Mouse (Mus musculus) heart, embryonic 11.5 days (tissue): Measurements from ENCODE around the gene Zfp1. TPM values are rescaled to one million over a fixed set of nuclear protein-coding genes. Genes with fewer than 3 reads are reported as not detected.

Source experiments
- ATAC-seq: fragments of 200-750 bp; cut with Nextera tagmentation; replicated peaks from 2 replicates; pipeline ENCODE4 v1.8.0; 2017; ENCODE audit warnings: moderate library complexity; ENCODE audit not compliant: insufficient number of reproducible peaks, low FRiP score, low TSS enrichment
- H3K27ac ChIP-seq: fragments of 300-500 bp; sonication (generic); 2 replicates; pipeline ENCODE4 v1.5.1; 2014; ENCODE audit warnings: mild to moderate bottlenecking, low read depth, low read length
- H3K27me3 ChIP-seq: fragments of 300-500 bp; sonication (generic); 2 replicates; pipeline ENCODE4 v1.6.1; 2014; ENCODE audit warnings: mild to moderate bottlenecking, low read length, mixed read lengths; ENCODE audit not compliant: control insufficient read depth, insufficient read depth
- H3K36me3 ChIP-seq: fragments of 300-500 bp; sonication (generic); 2 replicates; pipeline ENCODE4 v1.6.1; 2014; ENCODE audit warnings: mild to moderate bottlenecking, low read length, moderate library complexity, mixed read lengths; ENCODE audit not compliant: control insufficient read depth, insufficient read depth
- H3K4me1 ChIP-seq: fragments of 300-500 bp; sonication (generic); 2 replicates; pipeline ENCODE4 v1.6.1; 2014; ENCODE audit warnings: low read length; ENCODE audit not compliant: control insufficient read depth, insufficient read depth
- H3K4me2 ChIP-seq: fragments of 300-500 bp; sonication (generic); 2 replicates; pipeline ENCODE4 v1.6.1; 2014; ENCODE audit warnings: mild to moderate bottlenecking, moderate library complexity
- H3K4me3 ChIP-seq: fragments of 300-500 bp; sonication (generic); 2 replicates; pipeline ENCODE4 v1.5.1; 2014; ENCODE audit warnings: low read depth, low read length
- H3K9ac ChIP-seq: fragments of 300-500 bp; sonication (generic); 2 replicates; pipeline ENCODE4 v1.6.1; 2014; ENCODE audit warnings: mild to moderate bottlenecking, low read depth, low read length, moderate library complexity
- H3K9me3 ChIP-seq: fragments of 300-500 bp; sonication (generic); replicated peaks from 2 replicates; pipeline ENCODE4 v1.6.1; 2016; ENCODE audit warnings: low read length; ENCODE audit not compliant: control insufficient read depth
- WGBS: fragments of 180-500 bp; shearing (Covaris S2); extraction: QIAGEN DNeasy Blood & Tissue Kit; methylation state at CpG from one replicate; pipeline ENCODE4 v1.1.7; 2014; ENCODE audit not compliant: insufficient replicate concordance; 5-methylcytosine and 5-hydroxymethylcytosine counted together
- polyA plus RNA-seq: library from polyadenylated mRNA; unstranded; fragments of >200 nt; fragmentation: Nextera tagmentation; extraction: Ambion mirVana; gene quantifications from 2 replicates; pipeline ENCODE4 v1.2.1, GENCODE M21; 2014

Zfp1 gene
- polyA plus RNA-seq, 1 experiment from 2014 or later: 16.5 TPM

GRCm38 (mm10) chr8:111662473-111662872 lies 19.3 kb downstream of the Zfp1 start:
- Histone ChIP-seq H3K4me3 (no peak overlapping the region), H3K9ac (no peak overlapping the region)

GRCm38 (mm10) chr8:111666751-111667150 lies 23.6 kb downstream of the Zfp1 start:
- 0 out of 2 replicates have a peak, but pooled peaks cover 2% of the 10 kb centered on the region for H3K9me3 ChIP-seq
- no peak overlapping the region for H3K4me3 ChIP-seq
- ATAC-seq: no peak
- no peaks in the 10 kb centered on the region for H3K27me3 ChIP-seq
- 88% methylated on average over 2 of the region's 2 CpGs for WGBS
- H3K27ac ChIP-seq: no peak overlapping the region
- no peak overlapping the region for H3K9ac ChIP-seq
- no peaks in the 10 kb centered on the region for H3K4me1 ChIP-seq
- peaks cover 17% of the 10 kb centered on the region for H3K36me3 ChIP-seq
- no peak overlapping the region for H3K4me2 ChIP-seq

More at GRCm38 (mm10) chr8:111662473-111662872, 19.3 kb downstream of the Zfp1 start:
- H3K4me2 ChIP-seq: no peak overlapping the region
- 86% methylated on average over 3 of the region's 3 CpGs for WGBS
- ATAC-seq: no peak
- no peak overlapping the region for H3K27ac ChIP-seq
- no peaks in the 10 kb centered on the region; the same call in 1 of the 2 replicates for H3K36me3 ChIP-seq
- H3K27me3 ChIP-seq: no peaks in the 10 kb centered on the region
- peaks cover 14% of the 10 kb centered on the region for H3K4me1 ChIP-seq
- no peaks in the 10 kb centered on the region for H3K9me3 ChIP-seq

- H3K9me3 ChIP-seq: 0 out of 2 replicates have a peak, but pooled peaks cover 4% of the 10 kb centered on the region
- no peak overlapping the region for H3K9ac ChIP-seq
- H3K4me3 ChIP-seq: no peak overlapping the region
- H3K27me3 ChIP-seq: 0 out of 2 replicates have a peak, but pooled peaks cover 2% of the 10 kb centered on the region
- no peak overlapping the region for H3K4me2 ChIP-seq
- H3K36me3 ChIP-seq: peaks cover 3% of the 10 kb centered on the region; the same call in 1 of the 2 replicates
- 76% methylated on average over 8 of the region's 8 CpGs for WGBS
- no peak for ATAC-seq
- H3K27ac ChIP-seq: no peak overlapping the region
- no peaks in the 10 kb centered on the region for H3K4me1 ChIP-seq
Observed at GRCm38 (mm10) chr8:111676237-111676636, 33.0 kb downstream of the Zfp1 start.

- no peak overlapping the region for H3K9ac ChIP-seq
- no peak overlapping the region for H3K4me2 ChIP-seq
- no peak for ATAC-seq
- 20% methylated on average over 3 of the region's 3 CpGs for WGBS
- no peak overlapping the region for H3K4me3 ChIP-seq
- 0 out of 2 replicates have a peak, but pooled peaks cover 4% of the 10 kb centered on the region for H3K9me3 ChIP-seq
- no peaks in the 10 kb centered on the region for H3K36me3 ChIP-seq
- no peaks in the 10 kb centered on the region for H3K4me1 ChIP-seq
- no peak overlapping the region for H3K27ac ChIP-seq
- 0 out of 2 replicates have a peak, but pooled peaks cover 2% of the 10 kb centered on the region for H3K27me3 ChIP-seq
Observed at GRCm38 (mm10) chr8:111678111-111678510, 34.9 kb downstream of the Zfp1 start.

- no peak overlapping the region for H3K4me3 ChIP-seq
- WGBS: 88% methylated on average over 7 of the region's 7 CpGs
Observed at GRCm38 (mm10) chr8:111678848-111679247, 35.6 kb downstream of the Zfp1 start.

GRCm38 (mm10) chr8:111680423-111681028 lies 37.3 kb downstream of the Zfp1 start:
- Histone ChIP-seq H3K4me3 (no peak overlapping the region), H3K4me2 (0 out of 2 replicates have a peak overlapping the region, but pooled peaks have one; percentile 5), H3K4me1 (no peaks in the 10 kb centered on the region), H3K27ac (no peak overlapping the region), H3K9ac (no peak overlapping the region), H3K36me3 (no peaks in the 10 kb centered on the region), H3K9me3 (0 out of 2 replicates have a peak, but pooled peaks cover 4% of the 10 kb centered on the region), H3K27me3 (0 out of 2 replicates have a peak, but pooled peaks cover 2% of the 10 kb centered on the region)
- 29% methylated on average over 17 of the region's 17 CpGs for WGBS
- no peak for ATAC-seq

More at GRCm38 (mm10) chr8:111678848-111679247, 35.6 kb downstream of the Zfp1 start:
- no peak for ATAC-seq
- Histone ChIP-seq H3K9ac (no peak overlapping the region), H3K9me3 (0 out of 2 replicates have a peak, but pooled peaks cover 4% of the 10 kb centered on the region), H3K4me2 (no peak overlapping the region), H3K27ac (no peak overlapping the region), H3K27me3 (0 out of 2 replicates have a peak, but pooled peaks cover 2% of the 10 kb centered on the region), H3K4me1 (no peaks in the 10 kb centered on the region), H3K36me3 (no peaks in the 10 kb centered on the region)

GRCm38 (mm10) chr8:111681153-111681552 lies 38.0 kb downstream of the Zfp1 start:
- H3K36me3 ChIP-seq: no peaks in the 10 kb centered on the region
- H3K4me2 ChIP-seq: no peak overlapping the region
- 0 out of 2 replicates have a peak, but pooled peaks cover 2% of the 10 kb centered on the region for H3K27me3 ChIP-seq
- no peak overlapping the region for H3K4me3 ChIP-seq
- H3K9me3 ChIP-seq: 0 out of 2 replicates have a peak, but pooled peaks cover 4% of the 10 kb centered on the region
- H3K9ac ChIP-seq: no peak overlapping the region
- whole genome bisulfite sequencing: 67% methylated on average over 11 of the region's 11 CpGs
- no peak overlapping the region for H3K27ac ChIP-seq
- no peaks in the 10 kb centered on the region for H3K4me1 ChIP-seq
- no peak for ATAC-seq

- no peak for ATAC-seq
- no peaks in the 10 kb centered on the region for H3K36me3 ChIP-seq
Observed at GRCm38 (mm10) chr8:111682521-111682920, 39.3 kb downstream of the Zfp1 start.

More at GRCm38 (mm10) chr8:111682521-111682920, 39.3 kb downstream of the Zfp1 start:
- no peak overlapping the region for H3K4me3 ChIP-seq
- no peak overlapping the region for H3K9ac ChIP-seq
- H3K9me3 ChIP-seq: no peaks in the 10 kb centered on the region
- 0 out of 2 replicates have a peak, but pooled peaks cover 2% of the 10 kb centered on the region for H3K27me3 ChIP-seq
- H3K4me1 ChIP-seq: no peaks in the 10 kb centered on the region
- no peak overlapping the region for H3K4me2 ChIP-seq
- no peak overlapping the region for H3K27ac ChIP-seq
- 24% methylated on average over 9 of the region's 9 CpGs for WGBS
